Comparison of ENCODE assay signal across 8 mouse cellular contexts in the genomic region with DNA sequence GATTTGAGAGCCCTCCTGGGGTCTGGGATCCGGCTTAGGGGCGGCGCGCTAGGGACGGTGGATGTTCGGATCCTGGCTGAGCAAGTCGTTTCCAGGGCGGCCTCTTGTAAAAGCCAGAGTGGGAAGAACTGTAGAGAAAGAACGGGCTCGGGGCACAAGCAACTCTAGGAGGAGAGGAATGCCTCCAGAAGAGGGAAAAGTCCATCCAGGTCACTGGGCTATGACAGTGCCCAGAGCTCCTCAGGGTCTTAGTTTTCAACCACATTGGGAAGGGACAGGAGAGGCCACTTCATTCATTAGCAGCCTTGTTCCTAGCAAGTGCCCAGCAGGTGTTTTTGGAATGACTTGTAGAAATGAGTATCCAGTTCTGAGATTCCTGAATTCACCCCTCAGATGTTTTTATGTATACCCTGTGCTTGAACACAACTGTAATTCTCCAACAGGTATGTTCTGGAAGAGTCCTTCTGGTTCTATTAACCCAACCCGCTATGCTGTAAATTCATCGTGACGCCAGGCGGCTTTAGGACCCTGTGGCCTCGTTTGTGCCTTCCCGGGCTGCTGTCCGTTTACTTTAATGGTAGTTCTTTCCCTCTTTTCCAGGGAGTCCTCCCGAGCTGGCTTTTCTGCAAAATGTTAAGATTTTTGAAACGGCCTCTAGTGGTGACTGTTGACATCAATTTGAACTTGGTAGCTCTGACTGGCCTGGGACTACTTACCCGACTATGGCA. TPM values are rescaled to one million over a fixed set of nuclear protein-coding genes. Genes with fewer than 3 reads are reported as not detected.
DNase-seq lines count a peak whose midpoint lies in the region; ATAC-seq lines count a peak whose summit lies in the region.

No protein-coding gene starts in this region.

- H3K4me3 ChIP-seq in limb, embryonic 15.5 days = peak overlapping the region; percentile 70
- peak overlapping the region; percentile 75 for H3K4me3 ChIP-seq in midbrain, embryonic 16.5 days (ENCODE audit: low read depth, low read length)

- H3K36me3 ChIP-seq in limb, embryonic 15.5 days = peaks cover 46% of the 10 kb centered on the region
- H3K36me3 ChIP-seq in midbrain, embryonic 16.5 days (ENCODE audit: control insufficient read depth, insufficient read depth, low read length) = peaks cover 17% of the 10 kb centered on the region

- no peaks in the 10 kb centered on the region for H3K9me3 ChIP-seq in limb, embryonic 15.5 days
- no peaks in the 10 kb centered on the region for H3K9me3 ChIP-seq in midbrain, embryonic 16.5 days (replicated peaks; ENCODE audit: control insufficient read depth, low read length, poor library complexity, severe bottlenecking)

- H3K4me1 ChIP-seq in limb, embryonic 15.5 days = peaks cover 20% of the 10 kb centered on the region
- H3K4me1 ChIP-seq in midbrain, embryonic 16.5 days (ENCODE audit: control insufficient read depth, insufficient read depth, low read length) = peaks cover 21% of the 10 kb centered on the region

- DNase-seq in urinary bladder, postnatal 36 days (ENCODE audit: low spot score in 2 of 2) = peak; percentile 33 to 55
- DNase-seq in urinary bladder, adult 2 months (ENCODE audit: low spot score) = no peak
- peak; percentile 82 for DNase-seq in cerebellum, adult 9-10 months
- peak; percentile 75 for DNase-seq in forelimb bud, embryonic 11.5 days (ENCODE audit: low read depth, low spot score)
- DNase-seq in testis, postnatal 14 days (ENCODE audit: low spot score) = peak; percentile 57

- peak overlapping the region; percentile 74 for H3K9ac ChIP-seq in limb, embryonic 15.5 days
- peak overlapping the region; percentile 81 for H3K9ac ChIP-seq in midbrain, embryonic 16.5 days (ENCODE audit: low read depth, low read length)

- H3K27me3 ChIP-seq in limb, embryonic 15.5 days = no peaks in the 10 kb centered on the region
- H3K27me3 ChIP-seq in midbrain, embryonic 16.5 days (ENCODE audit: control insufficient read depth, insufficient read depth, low read depth, low read length) = no peaks in the 10 kb centered on the region

- peak overlapping the region; percentile 92 for H3K27ac ChIP-seq in limb, embryonic 15.5 days
- peak overlapping the region; percentile 79 for H3K27ac ChIP-seq in midbrain, embryonic 16.5 days (ENCODE audit: low read length)

- peak; percentile 42 for ATAC-seq in inflammation-experienced regulatory T-cells, adult 6 months
- ATAC-seq in limb, embryonic 15.5 days (ENCODE audit: insufficient number of reproducible peaks, low FRiP score, low TSS enrichment, low read depth) = peak; percentile 26; the same call in 1 of the 2 replicates
- ATAC-seq in midbrain, embryonic 16.5 days = peak; percentile 63

- peak overlapping the region; percentile 79 for H3K4me2 ChIP-seq in limb, embryonic 15.5 days
- peak overlapping the region; percentile 93 for H3K4me2 ChIP-seq in midbrain, embryonic 16.5 days (ENCODE audit: low read length)

- WGBS in limb, embryonic 15.5 days = under 1% methylated on average over 20 of the region's 20 CpGs
- WGBS in midbrain, embryonic 16.5 days = 0% methylated on average over 20 of the region's 20 CpGs

RNA-seq across cellular contexts. Expression of gene Pomt1, which starts 0.5 kb away (rescaled TPM):
- polyA plus RNA-seq in urinary bladder, adult 2 months (2012; rRNA removed) = 14.8 and 16.3 TPM in 2 replicates
- polyA plus RNA-seq in inflammation-experienced regulatory T-cells, adult 6 months (2017; shearing (Covaris generic)) = 1 to 10 TPM; 2.4 to 4.2 (median 3.0) TPM
- polyA plus RNA-seq in limb, embryonic 15.5 days (2015; fragmentation: Nextera tagmentation; extraction: Ambion mirVana) = 23.2 and 23.9 TPM in 2 replicates
- polyA plus RNA-seq in midbrain, embryonic 16.5 days (2015; fragmentation: Nextera tagmentation; extraction: Ambion mirVana) = 36.4 and 36.5 TPM in 2 replicates

RNA-seq across cellular contexts. Expression of gene Uck1, which starts 23.0 kb away (rescaled TPM):
- polyA plus RNA-seq in urinary bladder, adult 2 months (2012; rRNA removed) = 54.3 and 70.5 TPM in 2 replicates
- polyA plus RNA-seq in inflammation-experienced regulatory T-cells, adult 6 months (2017; shearing (Covaris generic)) = 10 to 100 TPM; 33.2 to 37.9 (median 36.2) TPM
- 62.2 and 68.1 TPM in 2 replicates for polyA plus RNA-seq in limb, embryonic 15.5 days (2015; fragmentation: Nextera tagmentation; extraction: Ambion mirVana)
- 101 and 107 TPM in 2 replicates for polyA plus RNA-seq in midbrain, embryonic 16.5 days (2015; fragmentation: Nextera tagmentation; extraction: Ambion mirVana)

RNA-seq across cellular contexts. Expression of gene Golga2, which starts 50.3 kb away (rescaled TPM):
- 50.8 and 55.4 TPM in 2 replicates for polyA plus RNA-seq in urinary bladder, adult 2 months (2012; rRNA removed)
- 10 to 100 TPM; 17.4 to 21.7 (median 21.4) TPM for polyA plus RNA-seq in inflammation-experienced regulatory T-cells, adult 6 months (2017; shearing (Covaris generic))
- polyA plus RNA-seq in limb, embryonic 15.5 days (2015; fragmentation: Nextera tagmentation; extraction: Ambion mirVana) = 36.5 and 36.6 TPM in 2 replicates
- polyA plus RNA-seq in midbrain, embryonic 16.5 days (2015; fragmentation: Nextera tagmentation; extraction: Ambion mirVana) = 31.8 and 35.7 TPM in 2 replicates

RNA-seq across cellular contexts. Expression of gene Swi5, which starts 51.0 kb away (rescaled TPM):
- 248 TPM in 2 replicates for polyA plus RNA-seq in urinary bladder, adult 2 months (2012; rRNA removed)
- 100 to 1,000 TPM; 155 to 247 (median 208) TPM for polyA plus RNA-seq in inflammation-experienced regulatory T-cells, adult 6 months (2017; shearing (Covaris generic))
- polyA plus RNA-seq in limb, embryonic 15.5 days (2015; fragmentation: Nextera tagmentation; extraction: Ambion mirVana) = 370 and 413 TPM in 2 replicates
- 392 and 415 TPM in 2 replicates for polyA plus RNA-seq in midbrain, embryonic 16.5 days (2015; fragmentation: Nextera tagmentation; extraction: Ambion mirVana)
